Mouse (Mus musculus): ENCODE data around the gene Krtcap3. TPM values are rescaled to one million over a fixed set of nuclear protein-coding genes. Genes with fewer than 3 reads are reported as not detected.

Gene Krtcap3
- 0.73 TPM for polyA plus RNA-seq (2014; fragmentation: Illumina TruSeq; extraction: RNeasy Lipid Tissue Mini Kit (QIAGEN cat#74804); ENCODE audit: low read depth, low replicate concordance)

GRCm38 (mm10) chr5:31251541-31252101 lies at the start of gene Krtcap3:
Gene Krtcap3, plus strand, starts transcription at chr5:31251691.

DNA sequence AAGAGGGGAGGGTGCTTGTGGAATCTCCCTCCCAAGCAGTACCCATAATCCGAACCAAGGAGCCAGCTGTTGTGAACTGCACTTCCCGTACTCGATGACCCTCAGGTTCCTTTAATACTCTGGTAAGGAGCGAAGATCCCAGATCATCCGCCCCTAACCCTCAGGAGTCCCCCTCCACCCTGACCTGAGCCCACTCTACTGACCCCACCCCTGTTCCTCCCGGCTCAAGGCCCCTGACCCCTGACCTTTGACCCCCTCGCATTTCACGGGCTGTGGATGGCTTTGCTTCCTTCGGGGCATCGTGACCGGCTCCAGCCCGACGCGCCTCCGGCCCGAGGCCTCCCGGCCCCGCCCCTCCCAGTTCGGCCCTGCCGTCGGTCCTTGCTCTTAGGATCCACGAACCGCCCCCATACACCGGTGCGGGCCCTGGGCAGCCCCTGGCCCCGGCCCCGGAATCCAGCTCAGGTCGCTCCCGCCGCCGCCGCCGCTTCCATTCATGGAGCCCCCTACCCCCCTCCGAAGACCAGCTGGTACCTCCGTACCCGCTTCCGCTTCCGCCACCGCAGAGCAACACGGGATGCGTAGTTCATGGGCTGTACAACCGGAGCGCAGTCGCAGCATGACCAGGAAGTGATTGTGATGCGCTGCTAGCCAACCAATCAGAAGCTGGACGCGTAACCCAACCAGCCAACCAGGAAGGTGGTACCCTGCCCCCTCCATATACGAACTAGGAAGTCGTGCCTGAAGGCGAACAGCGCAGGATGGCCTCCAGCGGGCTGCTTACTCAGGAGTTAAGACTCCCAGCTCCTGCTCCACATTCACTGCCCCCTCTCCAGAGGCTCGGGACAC lies 49.5 kb upstream of the Krtcap3 start, which contains the start of gene Zfp513:
Gene Zfp513 (minus strand): TSS at position 562 of the 849 bp plus-strand sequence.

DNA sequence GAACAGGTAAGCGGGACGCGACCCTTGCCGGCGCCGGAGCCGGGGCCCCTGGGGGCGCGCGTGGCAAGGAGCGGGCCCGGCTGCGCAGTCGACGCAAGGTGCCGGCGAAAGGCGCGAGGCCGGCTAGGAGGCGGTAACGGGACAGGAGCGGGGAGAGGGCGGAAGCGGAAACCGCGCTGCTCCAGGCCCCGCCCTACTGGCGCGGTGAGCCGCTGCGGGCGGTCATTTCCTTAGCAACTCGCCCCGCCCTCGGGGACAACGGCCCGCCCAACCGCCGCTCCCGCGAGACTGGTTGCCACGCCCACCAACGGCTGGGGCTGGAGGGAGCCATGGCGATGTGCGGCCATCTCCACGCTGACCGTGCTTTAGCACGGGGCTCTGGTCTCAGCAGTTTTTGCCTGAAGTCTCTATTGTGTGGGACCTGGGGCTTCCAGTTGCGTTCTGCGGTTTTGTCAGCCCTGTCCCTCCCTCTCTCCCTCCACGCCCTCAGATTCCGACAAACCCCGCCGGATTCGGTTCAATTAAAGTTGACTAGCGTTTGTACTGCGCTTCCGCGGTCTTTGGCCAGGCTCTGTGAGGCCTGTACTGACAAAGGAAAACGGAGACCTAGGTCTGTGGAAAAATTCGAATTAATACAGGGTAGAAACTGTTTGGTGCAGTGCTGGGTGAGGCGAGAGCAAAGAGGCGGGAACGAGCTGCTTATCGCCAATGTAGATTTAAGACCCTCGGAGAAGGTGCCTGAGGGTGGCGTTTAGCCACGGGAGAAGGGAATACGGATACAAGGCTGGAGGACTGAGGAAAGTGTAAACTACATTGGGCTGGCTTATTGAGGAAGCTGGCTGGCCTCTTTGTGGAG lies 30.8 kb upstream of the Krtcap3 start, which contains the start of gene Ppm1g:
Gene Ppm1g (minus strand): TSS at position 240 of the 856 bp plus-strand sequence.

DNA sequence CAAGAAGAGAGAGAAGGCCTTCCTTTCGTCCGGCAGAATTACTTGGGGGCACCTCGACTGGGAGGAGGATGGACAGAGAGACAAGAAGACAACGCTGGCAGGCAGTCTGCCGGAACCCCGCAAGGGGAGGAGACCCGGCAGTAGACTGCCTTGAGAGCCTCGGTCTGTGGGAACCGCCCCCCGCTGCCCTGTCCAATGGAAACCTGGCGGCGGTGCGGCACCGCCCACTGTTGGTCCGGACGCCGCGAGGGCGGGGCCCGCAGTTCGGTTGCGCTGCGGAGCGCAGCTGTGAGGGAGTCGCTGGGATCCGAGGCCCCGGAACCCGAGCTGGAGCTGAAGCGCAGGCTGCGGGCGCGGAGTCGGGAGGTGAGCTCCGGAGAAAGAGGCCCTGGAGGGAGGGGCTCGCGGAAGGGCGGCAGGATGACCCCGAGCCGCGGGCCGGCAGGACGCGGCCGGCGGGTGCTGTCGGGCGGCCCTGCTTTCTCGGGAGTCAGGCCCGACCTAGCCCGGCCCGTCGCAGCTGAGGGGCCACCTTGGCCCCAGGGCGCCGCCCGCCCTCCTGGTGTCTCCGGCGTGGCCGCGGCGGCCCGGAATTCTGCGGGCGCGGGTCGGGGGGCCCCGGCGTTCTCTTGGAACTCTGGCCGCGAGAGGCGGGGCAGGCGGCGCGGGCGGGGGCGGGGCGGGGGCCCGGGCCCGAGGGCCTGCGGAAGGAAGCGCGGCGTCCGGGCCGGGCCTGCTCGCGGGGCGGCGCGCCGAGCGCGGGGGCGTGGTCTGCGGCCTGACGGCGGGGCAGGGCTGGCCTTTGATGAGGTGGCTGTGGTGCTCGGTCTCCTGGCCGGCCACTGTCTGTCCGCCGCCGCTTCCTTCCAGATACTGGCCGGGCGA lies 10.6 kb upstream of the Krtcap3 start, which contains the start of the genes Nrbp1 and Gm9970:
Gene Nrbp1 (plus strand): TSS at position 228 of the 885 bp plus-strand sequence.
Gene Gm9970 (minus strand): TSS at position 596 of the 885 bp plus-strand sequence.

DNA sequence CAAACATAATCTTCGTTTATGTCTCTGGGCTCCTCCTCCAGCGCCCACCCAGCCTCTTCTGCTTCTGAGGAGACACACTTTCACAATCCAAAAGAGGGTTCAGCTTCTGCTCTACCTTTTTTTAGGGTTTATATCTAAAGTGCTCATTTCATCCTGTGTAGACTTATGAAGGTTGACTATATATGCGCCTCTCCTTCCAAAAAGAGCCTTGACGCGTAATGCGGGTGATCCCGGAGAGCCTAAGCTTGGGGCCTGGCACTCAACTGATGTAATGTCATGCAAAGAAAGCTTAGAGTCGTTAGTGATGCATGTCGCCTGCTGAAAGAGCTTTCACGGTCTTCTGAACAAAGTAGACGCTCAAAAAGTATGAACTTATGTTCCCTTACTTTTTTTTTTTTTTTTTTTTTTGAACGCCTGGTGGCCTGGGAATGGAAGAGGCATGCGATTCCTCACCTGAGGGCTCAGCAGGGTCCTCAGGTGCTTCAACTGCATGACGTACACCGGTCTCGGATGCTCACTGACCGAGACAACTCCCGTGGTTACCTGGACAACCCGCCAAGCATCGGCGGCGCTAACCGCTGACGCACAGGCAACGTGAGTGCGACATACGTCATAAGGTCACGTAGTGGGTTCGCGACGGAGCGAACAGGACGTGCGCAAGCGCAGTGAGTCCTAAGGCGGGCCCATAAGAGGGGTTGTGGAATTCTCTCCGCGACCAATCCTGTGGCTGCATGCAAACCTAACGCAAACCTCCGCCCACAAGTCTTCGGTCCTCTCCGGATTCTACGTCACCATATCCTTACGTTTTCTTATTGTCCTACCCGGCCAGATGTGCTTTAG lies 39.2 kb downstream of the Krtcap3 start, which contains the start of gene Ift172:
Gene Ift172 (minus strand): TSS at position 596 of the 840 bp plus-strand sequence.

DNA sequence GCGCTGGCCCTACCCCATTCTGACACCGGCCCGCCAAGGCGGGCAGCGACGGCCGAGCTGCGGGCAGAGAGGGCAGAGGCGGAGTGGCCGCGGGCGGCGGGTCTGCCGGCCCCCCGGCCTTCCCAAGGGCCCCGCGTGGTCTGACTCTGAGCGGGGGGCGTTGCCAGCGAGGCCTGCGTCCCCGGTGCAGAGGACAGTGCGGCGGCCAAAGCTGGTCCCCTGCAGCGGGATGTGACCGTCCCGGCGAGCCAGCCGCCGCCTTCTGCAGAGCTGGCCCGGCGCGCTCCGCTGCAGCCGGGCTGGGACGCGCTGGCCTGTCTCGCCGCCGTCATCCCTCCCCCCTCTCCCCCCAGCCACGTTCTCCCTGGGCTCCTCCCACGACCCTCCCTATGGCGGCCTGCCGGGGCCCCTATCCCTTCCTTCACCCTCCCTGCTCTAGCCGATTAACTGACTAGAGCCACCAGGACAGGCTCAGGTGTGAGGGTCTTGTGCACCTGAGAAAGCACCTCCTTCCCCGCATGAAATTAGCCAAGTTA lies 44.2 kb downstream of the Krtcap3 start, which contains the start of gene Fndc4:
Gene Fndc4 (minus strand): TSS at position 475 of the 536 bp plus-strand sequence.

DNA sequence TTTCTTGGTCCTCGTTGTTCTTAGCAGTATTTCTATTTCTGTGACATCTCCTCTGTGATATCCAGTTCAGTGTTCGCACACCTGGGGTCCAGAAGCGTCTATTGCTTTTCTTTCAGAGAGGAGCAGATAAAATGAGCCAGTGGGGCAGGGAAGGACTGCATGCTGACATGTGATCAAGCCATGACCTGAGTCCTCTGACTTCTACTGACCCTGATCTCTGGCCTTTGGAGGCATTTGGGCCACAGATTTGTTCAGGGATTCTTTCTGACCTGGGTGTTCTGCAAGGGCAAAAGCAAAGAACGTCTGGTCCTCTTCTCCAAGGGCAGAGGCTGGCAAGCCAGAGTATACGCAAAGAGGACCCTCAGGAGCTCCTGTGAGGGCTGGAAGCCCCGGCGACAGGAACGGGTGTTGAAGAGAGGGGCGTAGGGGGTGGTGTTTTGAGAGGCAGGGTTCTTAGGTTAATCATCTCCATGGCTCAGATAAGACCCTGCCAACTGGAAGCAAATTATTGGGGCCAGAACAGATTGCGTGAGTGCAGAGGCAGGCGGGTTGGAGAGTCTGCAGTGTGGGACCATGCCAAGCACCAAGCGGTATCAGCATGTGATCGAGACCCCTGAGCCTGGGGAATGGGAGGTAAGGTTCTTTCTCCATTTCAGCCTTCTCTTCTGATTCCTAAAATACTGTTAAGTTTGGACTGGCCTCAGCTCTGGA lies 45.7 kb downstream of the Krtcap3 start, which contains the start of gene Gckr:
Gene Gckr (plus strand): TSS at position 397 of the 711 bp plus-strand sequence.

Other genes with a start within 250 kb of the Krtcap3 start
- 28.7 TPM for gene Atraid, start 203.4 kb upstream of the Krtcap3 start, polyA plus RNA-seq (2014; fragmentation: Illumina TruSeq; extraction: RNeasy Lipid Tissue Mini Kit (QIAGEN cat#74804); ENCODE audit: low read depth, low replicate concordance)
- gene Slc5a6, start 202.8 kb upstream of the Krtcap3 start, polyA plus RNA-seq (2014; fragmentation: Illumina TruSeq; extraction: RNeasy Lipid Tissue Mini Kit (QIAGEN cat#74804); ENCODE audit: low read depth, low replicate concordance): 0.84 TPM
- gene Cad, start 196.9 kb upstream of the Krtcap3 start, polyA plus RNA-seq (2014; fragmentation: Illumina TruSeq; extraction: RNeasy Lipid Tissue Mini Kit (QIAGEN cat#74804); ENCODE audit: low read depth, low replicate concordance): 0.66 TPM
- gene Dnajc5g, start 145.4 kb upstream of the Krtcap3 start, polyA plus RNA-seq (2014; fragmentation: Illumina TruSeq; extraction: RNeasy Lipid Tissue Mini Kit (QIAGEN cat#74804); ENCODE audit: low read depth, low replicate concordance): 281 TPM
- 2.0 TPM for gene Slc30a3, start 143.5 kb upstream of the Krtcap3 start, polyA plus RNA-seq (2014; fragmentation: Illumina TruSeq; extraction: RNeasy Lipid Tissue Mini Kit (QIAGEN cat#74804); ENCODE audit: low read depth, low replicate concordance)
- gene Trim54, start 135.0 kb upstream of the Krtcap3 start, polyA plus RNA-seq (2014; fragmentation: Illumina TruSeq; extraction: RNeasy Lipid Tissue Mini Kit (QIAGEN cat#74804); ENCODE audit: low read depth, low replicate concordance): not detected
- gene Ucn, start 112.9 kb upstream of the Krtcap3 start, polyA plus RNA-seq (2014; fragmentation: Illumina TruSeq; extraction: RNeasy Lipid Tissue Mini Kit (QIAGEN cat#74804); ENCODE audit: low read depth, low replicate concordance): not detected
- gene Mpv17, start 97.4 kb upstream of the Krtcap3 start, polyA plus RNA-seq (2014; fragmentation: Illumina TruSeq; extraction: RNeasy Lipid Tissue Mini Kit (QIAGEN cat#74804); ENCODE audit: low read depth, low replicate concordance): 6.5 TPM
- 0.34 TPM for gene Gm29609, start 71.8 kb upstream of the Krtcap3 start, polyA plus RNA-seq (2014; fragmentation: Illumina TruSeq; extraction: RNeasy Lipid Tissue Mini Kit (QIAGEN cat#74804); ENCODE audit: low read depth, low replicate concordance)
- gene Gtf3c2, start 71.5 kb upstream of the Krtcap3 start, polyA plus RNA-seq (2014; fragmentation: Illumina TruSeq; extraction: RNeasy Lipid Tissue Mini Kit (QIAGEN cat#74804); ENCODE audit: low read depth, low replicate concordance): 49.1 TPM
- 20.1 TPM for gene Snx17, start 58.5 kb upstream of the Krtcap3 start, polyA plus RNA-seq (2014; fragmentation: Illumina TruSeq; extraction: RNeasy Lipid Tissue Mini Kit (QIAGEN cat#74804); ENCODE audit: low read depth, low replicate concordance)
- gene Eif2b4, start 58.3 kb upstream of the Krtcap3 start, polyA plus RNA-seq (2014; fragmentation: Illumina TruSeq; extraction: RNeasy Lipid Tissue Mini Kit (QIAGEN cat#74804); ENCODE audit: low read depth, low replicate concordance): 7.0 TPM
- gene Zfp513, start 49.4 kb upstream of the Krtcap3 start, polyA plus RNA-seq (2014; fragmentation: Illumina TruSeq; extraction: RNeasy Lipid Tissue Mini Kit (QIAGEN cat#74804); ENCODE audit: low read depth, low replicate concordance): 2.7 TPM
- 206 TPM for gene Ppm1g, start 31.0 kb upstream of the Krtcap3 start, polyA plus RNA-seq (2014; fragmentation: Illumina TruSeq; extraction: RNeasy Lipid Tissue Mini Kit (QIAGEN cat#74804); ENCODE audit: low read depth, low replicate concordance)
- 56.3 TPM for gene Nrbp1, start 10.8 kb upstream of the Krtcap3 start, polyA plus RNA-seq (2014; fragmentation: Illumina TruSeq; extraction: RNeasy Lipid Tissue Mini Kit (QIAGEN cat#74804); ENCODE audit: low read depth, low replicate concordance)
- not detected for gene Gm9970, start 10.5 kb upstream of the Krtcap3 start, polyA plus RNA-seq (2014; fragmentation: Illumina TruSeq; extraction: RNeasy Lipid Tissue Mini Kit (QIAGEN cat#74804); ENCODE audit: low read depth, low replicate concordance)
- 165 TPM for gene Ift172, start 39.4 kb downstream of the Krtcap3 start, polyA plus RNA-seq (2014; fragmentation: Illumina TruSeq; extraction: RNeasy Lipid Tissue Mini Kit (QIAGEN cat#74804); ENCODE audit: low read depth, low replicate concordance)
- 1.2 TPM for gene Fndc4, start 44.4 kb downstream of the Krtcap3 start, polyA plus RNA-seq (2014; fragmentation: Illumina TruSeq; extraction: RNeasy Lipid Tissue Mini Kit (QIAGEN cat#74804); ENCODE audit: low read depth, low replicate concordance)
- 0.48 TPM for gene Gckr, start 45.8 kb downstream of the Krtcap3 start, polyA plus RNA-seq (2014; fragmentation: Illumina TruSeq; extraction: RNeasy Lipid Tissue Mini Kit (QIAGEN cat#74804); ENCODE audit: low read depth, low replicate concordance)
- 14.6 TPM for gene Zfp512, start 200.7 kb downstream of the Krtcap3 start, polyA plus RNA-seq (2014; fragmentation: Illumina TruSeq; extraction: RNeasy Lipid Tissue Mini Kit (QIAGEN cat#74804); ENCODE audit: low read depth, low replicate concordance)
- 17.4 TPM for gene 4930548H24Rik, start 234.0 kb downstream of the Krtcap3 start, polyA plus RNA-seq (2014; fragmentation: Illumina TruSeq; extraction: RNeasy Lipid Tissue Mini Kit (QIAGEN cat#74804); ENCODE audit: low read depth, low replicate concordance)
- 21.5 TPM for gene Gpn1, start 243.1 kb downstream of the Krtcap3 start, polyA plus RNA-seq (2014; fragmentation: Illumina TruSeq; extraction: RNeasy Lipid Tissue Mini Kit (QIAGEN cat#74804); ENCODE audit: low read depth, low replicate concordance)